Mouse (Mus musculus) ES-Bruce4 (cell line): Measurements from ENCODE around the gene Clcn6. TPM values are rescaled to one million over a fixed set of nuclear protein-coding genes. Genes with fewer than 3 reads are reported as not detected.
A peak's percentile ranks its signal among the peaks of the same experiment; 100 is the strongest.

Source experiments
- H3K27ac ChIP-seq: 2 replicates; pipeline ENCODE4 v1.5.1; 2012; ENCODE audit warnings: low read length, inconsistent platforms; ENCODE audit not compliant: insufficient read depth
- H3K27me3 ChIP-seq: 2 replicates; pipeline ENCODE4 v1.6.1; 2012; ENCODE audit warnings: mild to moderate bottlenecking, low read length, inconsistent platforms; ENCODE audit not compliant: control insufficient read depth, poor library complexity, insufficient read depth, severe bottlenecking
- H3K36me3 ChIP-seq: 2 replicates; pipeline ENCODE4 v1.6.1; 2012; ENCODE audit warnings: inconsistent platforms, mild to moderate bottlenecking, low read length, moderate library complexity; ENCODE audit not compliant: control insufficient read depth, poor library complexity, insufficient read depth, severe bottlenecking
- H3K4me1 ChIP-seq: one replicate; pipeline ENCODE4 v1.8.1; 2011; ENCODE audit warnings: low read length; ENCODE audit not compliant: control insufficient read depth, insufficient read depth
- H3K4me3 ChIP-seq: 2 replicates; pipeline ENCODE4 v1.5.1; 2011; ENCODE audit warnings: low read depth, mild to moderate bottlenecking, low read length
- H3K9ac ChIP-seq: 2 replicates; pipeline ENCODE4 v1.6.1; 2012; ENCODE audit warnings: low read depth, mild to moderate bottlenecking, inconsistent platforms; ENCODE audit not compliant: poor library complexity, severe bottlenecking
- H3K9me3 ChIP-seq: replicated peaks from 2 replicates; pipeline ENCODE4 v1.6.1; 2012; ENCODE audit warnings: mild to moderate bottlenecking, low read length, inconsistent platforms; ENCODE audit not compliant: control insufficient read depth, poor library complexity, insufficient read depth, severe bottlenecking
- CTCF ChIP-seq: IDR thresholded peaks from one replicate; pipeline ENCODE4 v1.8.1; 2011; ENCODE audit warnings: low read depth, low read length
- EP300 ChIP-seq: IDR thresholded peaks from 2 replicates; pipeline ENCODE4 v1.6.1; 2011; ENCODE audit warnings: low read depth, low read length; ENCODE audit not compliant: insufficient read depth
- POLR2A ChIP-seq: IDR thresholded peaks from one replicate; pipeline ENCODE4 v1.8.1; 2011; ENCODE audit warnings: low read length; ENCODE audit not compliant: insufficient read depth
- polyA plus RNA-seq: library from polyadenylated mRNA; stranded (reverse); fragments of >200 nt; gene quantifications from 2 replicates; pipeline ENCODE4 v1.2.4, GENCODE M21; 2011; ENCODE audit warnings: low read depth; ENCODE audit not compliant: missing spikeins, insufficient read depth, insufficient read length

Clcn6 gene
- polyA plus RNA-seq, 1 experiment: 16.7 TPM

GRCm38 (mm10) chr4:148060120-148061085, 21.8 kb upstream of the Clcn6 start:
- no peaks in the 10 kb centered on the region for H3K27me3 ChIP-seq
- H3K9me3 ChIP-seq: no peaks in the 10 kb centered on the region
- H3K36me3 ChIP-seq: peaks cover 5% of the 10 kb centered on the region; the same call in 1 of the 2 replicates
- peaks cover 5% of the 10 kb centered on the region for H3K4me1 ChIP-seq
- H3K4me3 ChIP-seq: no peak overlapping the region
- TF ChIP-seq CTCF (peak; percentile 78), EP300 (no peak), POLR2A (no peak)
- no peak overlapping the region for H3K27ac ChIP-seq
- no peak overlapping the region for H3K9ac ChIP-seq

DNA sequence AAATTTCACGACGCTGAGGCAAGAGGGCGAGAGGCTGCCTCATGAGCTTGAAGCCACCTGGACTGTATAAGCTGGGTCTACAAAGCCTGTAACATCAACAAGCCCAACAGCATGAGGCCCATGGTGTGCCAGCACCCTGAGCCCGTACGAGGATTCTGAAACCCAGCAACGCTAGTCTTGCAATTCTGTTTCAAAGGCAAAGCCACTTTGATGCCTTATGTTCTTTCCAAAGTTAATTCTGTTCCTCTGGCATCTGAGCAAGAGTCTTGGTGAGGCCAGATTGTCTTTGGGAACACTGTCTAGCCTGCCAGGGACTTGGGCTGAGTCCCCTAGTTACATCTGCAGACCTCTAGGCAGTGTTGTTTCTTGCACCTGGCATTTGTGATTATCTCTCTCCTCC, 20.4 kb upstream of the Clcn6 start:
- Histone ChIP-seq H3K27ac (no peak overlapping the region), H3K4me1 (no peaks in the 10 kb centered on the region), H3K36me3 (peaks cover 5% of the 10 kb centered on the region; the same call in 1 of the 2 replicates), H3K27me3 (no peaks in the 10 kb centered on the region), H3K9me3 (no peaks in the 10 kb centered on the region), H3K4me3 (no peak overlapping the region), H3K9ac (no peak overlapping the region)
- TF ChIP-seq EP300 (no peak), CTCF (no peak), POLR2A (no peak)

- no peak overlapping the region for H3K27ac ChIP-seq
- TF ChIP-seq EP300 (no peak), CTCF (no peak), POLR2A (no peak)
- H3K9me3 ChIP-seq: no peaks in the 10 kb centered on the region
- no peaks in the 10 kb centered on the region for H3K4me1 ChIP-seq
- no peak overlapping the region for H3K9ac ChIP-seq
- H3K4me3 ChIP-seq: no peak overlapping the region
- H3K27me3 ChIP-seq: no peaks in the 10 kb centered on the region
- peaks cover 5% of the 10 kb centered on the region; the same call in 1 of the 2 replicates for H3K36me3 ChIP-seq
These were observed 19.7 kb upstream of the Clcn6 start for GRCm38 (mm10) chr4:148058218-148058819.

DNA sequence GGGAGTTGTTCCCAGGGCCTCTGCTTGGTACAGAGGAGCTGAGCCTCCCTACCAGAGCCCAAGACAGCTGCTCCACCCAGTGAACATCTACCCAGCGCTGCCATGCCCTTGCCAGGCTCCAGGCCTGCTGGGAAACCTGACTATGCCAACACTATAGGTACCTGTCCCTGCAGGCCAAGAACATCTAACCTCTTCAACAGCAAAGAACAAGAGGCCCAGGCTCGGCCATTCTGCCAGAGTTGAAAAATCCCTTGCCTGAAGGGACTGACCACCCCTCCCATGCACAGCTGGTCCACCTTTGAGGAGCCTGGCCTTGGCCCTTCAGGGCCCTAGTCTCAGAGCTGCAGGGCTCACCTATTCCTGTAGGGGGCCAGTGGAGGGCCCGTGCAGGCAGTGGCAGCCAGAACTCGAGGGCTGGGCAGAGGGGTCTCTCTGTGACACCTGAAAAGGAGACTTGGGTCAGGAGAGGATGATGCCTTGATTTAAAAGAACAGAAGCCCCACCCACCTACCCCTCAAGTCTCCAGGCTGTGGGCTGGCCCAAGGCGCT, 19.1 kb upstream of the Clcn6 start:
- TF ChIP-seq POLR2A (no peak), EP300 (no peak), CTCF (peak; percentile 11)
- Histone ChIP-seq H3K27me3 (no peaks in the 10 kb centered on the region), H3K4me3 (no peak overlapping the region), H3K4me1 (no peaks in the 10 kb centered on the region), H3K36me3 (peaks cover 5% of the 10 kb centered on the region; the same call in 1 of the 2 replicates), H3K9me3 (no peaks in the 10 kb centered on the region), H3K9ac (no peak overlapping the region), H3K27ac (no peak overlapping the region)

DNA sequence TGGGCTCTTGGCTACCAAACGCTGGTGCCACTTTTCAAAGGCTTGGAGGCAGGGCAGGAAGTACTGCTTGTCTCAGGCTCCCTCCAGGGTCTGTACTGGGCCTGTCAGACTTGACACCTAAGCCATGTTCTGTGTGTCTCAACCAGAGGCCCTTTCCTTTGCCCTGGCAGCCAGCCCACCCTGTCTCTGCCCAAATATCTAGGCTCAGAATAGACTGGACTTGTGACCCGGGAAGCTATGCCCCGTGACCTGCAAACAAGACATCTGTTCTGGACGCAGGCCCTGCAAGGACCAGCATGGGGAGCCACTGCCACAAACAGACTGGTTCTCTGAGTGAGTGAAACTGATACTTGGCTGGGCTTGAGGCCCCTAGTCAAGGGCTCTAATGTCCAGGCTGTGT, 18.2 kb upstream of the Clcn6 start:
- Histone ChIP-seq H3K27ac (no peak overlapping the region), H3K27me3 (no peaks in the 10 kb centered on the region), H3K4me3 (no peak overlapping the region), H3K4me1 (no peaks in the 10 kb centered on the region), H3K36me3 (peaks cover 5% of the 10 kb centered on the region; the same call in 1 of the 2 replicates), H3K9me3 (no peaks in the 10 kb centered on the region), H3K9ac (no peak overlapping the region)
- TF ChIP-seq CTCF (no peak), POLR2A (no peak), EP300 (no peak)
